Mouse (Mus musculus) heart, postnatal 0 days (tissue): ENCODE data around the gene Supt6.

Source experiments
- CTCF ChIP-seq: IDR thresholded peaks from 2 replicates; pipeline ENCODE4 v1.5.1; 2016; ENCODE audit warnings: antibody characterized with exemption, control low read depth, low read depth
- EP300 ChIP-seq: IDR thresholded peaks from 2 replicates; pipeline ENCODE4 v1.6.1; 2016; ENCODE audit warnings: antibody characterized with exemption, low read depth

- TF ChIP-seq CTCF, result no peak
- no peak for TF ChIP-seq EP300
Observed at GRCm38 (mm10) chr11:78182450-78182849, 63.3 kb downstream of the Supt6 start.
